Mouse (Mus musculus): ENCODE measurements around the gene 4933406M09Rik. TPM values are rescaled to one million over a fixed set of nuclear protein-coding genes. Genes with fewer than 3 reads are reported as not detected.

4933406M09Rik gene
- polyA plus RNA-seq, 1 experiment from 2014 or later, result not detected

GRCm38 (mm10) chr1:134435414-134435813 lies 49.7 kb downstream of the 4933406M09Rik start:
- no peaks in the 10 kb centered on the region for H3K27me3 ChIP-seq (ENCODE audit: control insufficient read depth, insufficient read depth, low read length)
- no peak overlapping the region for H3K4me2 ChIP-seq (ENCODE audit: low read depth)
- DNase-seq (ENCODE audit: low spot score), result no peak
- 31% methylated on average over 4 of the region's 4 CpGs for WGBS
- no peak overlapping the region for H3K9ac ChIP-seq (ENCODE audit: low read length)
- no peaks in the 10 kb centered on the region for H3K9me3 ChIP-seq (ENCODE audit: control insufficient read depth, low read length)
- H3K27ac ChIP-seq (ENCODE audit: low read depth, low read length), result no peak overlapping the region
- H3K4me3 ChIP-seq (ENCODE audit: low read depth, low read length), result no peak overlapping the region
- ATAC-seq (ENCODE audit: insufficient read depth, low FRiP score, low TSS enrichment), result no peak
- no peaks in the 10 kb centered on the region for H3K4me1 ChIP-seq (ENCODE audit: control insufficient read depth, insufficient read depth, low read length)
- H3K36me3 ChIP-seq (ENCODE audit: control insufficient read depth, insufficient read depth, low read length), result no peaks in the 10 kb centered on the region

- H3K27me3 ChIP-seq (ENCODE audit: control insufficient read depth, insufficient read depth, low read length), result no peaks in the 10 kb centered on the region
- no peak overlapping the region for H3K4me2 ChIP-seq (ENCODE audit: low read depth)
- no peak for DNase-seq (ENCODE audit: low spot score)
Measured at GRCm38 (mm10) chr1:134440437-134440836, 54.7 kb downstream of the 4933406M09Rik start.

More at GRCm38 (mm10) chr1:134440437-134440836, 54.7 kb downstream of the 4933406M09Rik start:
- no peak overlapping the region for H3K27ac ChIP-seq (ENCODE audit: low read depth, low read length)
- no peak overlapping the region for H3K4me3 ChIP-seq (ENCODE audit: low read depth, low read length)
- ATAC-seq (ENCODE audit: insufficient read depth, low FRiP score, low TSS enrichment), result no peak
- no peaks in the 10 kb centered on the region for H3K9me3 ChIP-seq (ENCODE audit: control insufficient read depth, low read length)
- no peak overlapping the region for H3K9ac ChIP-seq (ENCODE audit: low read length)
- H3K36me3 ChIP-seq (ENCODE audit: control insufficient read depth, insufficient read depth, low read length), result no peaks in the 10 kb centered on the region
- 97% methylated on average over 6 of the region's 6 CpGs for WGBS
- H3K4me1 ChIP-seq (ENCODE audit: control insufficient read depth, insufficient read depth, low read length), result no peaks in the 10 kb centered on the region

Other genes with a start within 250 kb of the 4933406M09Rik start
- 0.81 and 3.2 TPM in 2 replicates for gene Chil1, start 203.8 kb upstream of the 4933406M09Rik start, polyA plus RNA-seq (2014; fragmentation: Nextera tagmentation; extraction: Ambion mirVana)
- 17.7 and 18.4 TPM in 2 replicates for gene Mybph, start 192.5 kb upstream of the 4933406M09Rik start, polyA plus RNA-seq (2014; fragmentation: Nextera tagmentation; extraction: Ambion mirVana)
- 1.4 and 1.5 TPM in 2 replicates for gene Adora1, start 150.5 kb upstream of the 4933406M09Rik start, polyA plus RNA-seq (2014; fragmentation: Nextera tagmentation; extraction: Ambion mirVana)
- gene Myog, start 96.0 kb upstream of the 4933406M09Rik start, polyA plus RNA-seq (2014; fragmentation: Nextera tagmentation; extraction: Ambion mirVana), result 48.2 and 60.2 TPM in 2 replicates
- gene Ppfia4, start 53.0 kb upstream of the 4933406M09Rik start, polyA plus RNA-seq (2014; fragmentation: Nextera tagmentation; extraction: Ambion mirVana), result 3.9 and 4.6 TPM in 2 replicates
- gene Tmem183a, start 24.0 kb upstream of the 4933406M09Rik start, polyA plus RNA-seq (2014; fragmentation: Nextera tagmentation; extraction: Ambion mirVana), result 117 and 120 TPM in 2 replicates
- 22.9 and 28.8 TPM in 2 replicates for gene Cyb5r1, start 19.6 kb downstream of the 4933406M09Rik start, polyA plus RNA-seq (2014; fragmentation: Nextera tagmentation; extraction: Ambion mirVana)
- 81.2 and 83.8 TPM in 2 replicates for gene Adipor1, start 29.4 kb downstream of the 4933406M09Rik start, polyA plus RNA-seq (2014; fragmentation: Nextera tagmentation; extraction: Ambion mirVana)
- 33.7 and 38.2 TPM in 2 replicates for gene Klhl12, start 69.6 kb downstream of the 4933406M09Rik start, polyA plus RNA-seq (2014; fragmentation: Nextera tagmentation; extraction: Ambion mirVana)
- 52.0 TPM in 2 replicates for gene Rabif, start 108.7 kb downstream of the 4933406M09Rik start, polyA plus RNA-seq (2014; fragmentation: Nextera tagmentation; extraction: Ambion mirVana)
- gene Mgat4e, start 163.7 kb downstream of the 4933406M09Rik start, polyA plus RNA-seq (2014; fragmentation: Nextera tagmentation; extraction: Ambion mirVana), result not detected in 2 replicates
- 98.7 and 99.6 TPM in 2 replicates for gene Kdm5b, start 174.2 kb downstream of the 4933406M09Rik start, polyA plus RNA-seq (2014; fragmentation: Nextera tagmentation; extraction: Ambion mirVana)